Mouse (Mus musculus): ENCODE measurements around the gene Pdgfb. TPM values are rescaled to one million over a fixed set of nuclear protein-coding genes. Genes with fewer than 3 reads are reported as not detected.

Gene Pdgfb
- 0.80 TPM for total RNA-seq (2023)

DNA sequence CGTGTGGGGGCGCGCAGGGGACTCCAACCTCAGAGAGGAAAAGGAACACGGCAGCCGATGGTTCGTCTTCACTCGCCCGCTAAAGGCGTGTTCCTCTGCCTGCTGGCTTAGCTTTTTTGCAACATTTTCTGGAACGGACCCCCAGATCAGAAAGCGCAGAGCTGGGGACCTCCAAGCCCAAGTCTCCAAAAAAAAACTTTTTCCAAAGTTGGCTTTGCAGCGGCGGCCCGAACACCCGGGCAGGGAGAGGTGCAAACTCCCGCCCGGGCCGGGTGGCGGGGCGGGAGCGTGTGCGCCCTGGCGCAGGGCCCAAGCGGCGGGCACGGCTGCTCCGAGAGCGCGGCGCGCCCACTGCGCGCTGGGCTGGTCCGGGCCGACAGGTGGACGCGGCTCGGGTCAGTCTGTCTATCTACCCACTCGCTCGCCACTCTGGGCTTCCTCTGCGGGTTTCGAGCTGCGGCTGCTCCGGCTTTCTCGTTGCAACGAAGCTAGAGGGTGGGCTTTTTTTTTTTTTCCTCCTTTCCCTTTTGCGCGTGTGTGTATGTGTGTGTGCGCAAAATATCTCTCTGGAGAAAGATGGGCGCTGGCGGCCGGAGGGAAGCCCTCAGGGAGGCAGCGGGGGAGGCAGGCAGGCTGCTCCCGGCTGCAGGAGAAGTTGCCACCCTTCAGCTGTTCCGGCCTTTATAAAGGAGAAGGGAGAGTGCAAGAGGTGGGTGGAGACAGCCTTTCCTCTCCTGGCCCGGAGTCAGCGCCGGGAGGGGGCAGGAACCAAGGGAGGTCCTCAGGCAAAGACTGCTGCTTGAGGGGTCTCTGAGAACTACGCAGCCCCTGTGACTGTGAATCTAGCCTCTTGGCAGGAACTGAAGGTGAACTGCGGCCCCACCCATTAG lies at the start of gene Pdgfb:
Gene Pdgfb, minus strand, starts transcription at position 657 of the 890 bp plus-strand sequence.

DNA sequence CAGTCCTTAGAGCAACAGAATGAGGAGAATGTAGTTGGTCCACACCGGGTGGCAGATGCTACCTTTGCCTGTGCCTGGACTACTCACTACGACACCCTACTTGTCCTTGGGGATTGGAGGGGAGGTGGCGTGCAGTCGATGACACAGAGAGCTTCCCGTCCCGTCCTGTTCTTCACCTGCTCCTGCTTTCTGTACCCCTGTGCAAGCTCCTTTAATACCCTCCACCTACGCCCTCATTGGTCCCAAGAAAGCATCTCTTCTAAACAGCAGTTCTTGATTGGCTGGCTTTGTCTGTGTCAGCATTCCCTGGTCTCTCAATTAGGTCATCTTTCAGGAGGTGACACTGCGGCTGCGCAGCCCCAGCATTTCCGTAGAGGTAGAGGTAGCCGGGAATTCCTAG lies 43.8 kb downstream of the Pdgfb start, which contains the start of gene Cbx7:
Gene Cbx7, minus strand, starts transcription at position 180 of the 400 bp plus-strand sequence.

Other genes starting within 250 kb of the Pdgfb start
- gene Dnal4, start 237.1 kb downstream of the Pdgfb start, total RNA-seq (2023), result 5.3 TPM
- gene Nptxr, start 210.2 kb downstream of the Pdgfb start, total RNA-seq (2023), result 0.28 TPM
- gene Npcd, start 180.7 kb downstream of the Pdgfb start, total RNA-seq (2023), result not detected
- 12.6 TPM for gene Cbx6, start 180.3 kb downstream of the Pdgfb start, total RNA-seq (2023)
- gene Apobec3, start 123.3 kb downstream of the Pdgfb start, total RNA-seq (2023), result 108 TPM
- gene Cbx7, start 43.9 kb downstream of the Pdgfb start, total RNA-seq (2023), result 103 TPM
- gene Syngr1, start 76.4 kb upstream of the Pdgfb start, total RNA-seq (2023), result not detected
- 1,557 TPM for gene Rpl3, start 76.9 kb upstream of the Pdgfb start, total RNA-seq (2023)
- 23.3 TPM for gene Tab1, start 118.2 kb upstream of the Pdgfb start, total RNA-seq (2023)
- gene Mgat3, start 158.7 kb upstream of the Pdgfb start, total RNA-seq (2023), result not detected
- gene Mief1, start 219.0 kb upstream of the Pdgfb start, total RNA-seq (2023), result 49.8 TPM
- 10.1 TPM for gene AC140267.1, start 220.9 kb upstream of the Pdgfb start, total RNA-seq (2023)
- 363 TPM for gene Atf4, start 240.2 kb upstream of the Pdgfb start, total RNA-seq (2023)
- 23.2 TPM for gene Rps19bp1, start 249.3 kb upstream of the Pdgfb start, total RNA-seq (2023)